Mouse (Mus musculus) heart, embryonic 10.5 days (tissue): Measurements from ENCODE around the gene Olfr1396. TPM values are rescaled to one million over a fixed set of nuclear protein-coding genes. Genes with fewer than 3 reads are reported as not detected.

Source experiments
- DNase-seq: peaks from one replicate; pipeline ENCODE4 v3.0.0-alpha.2; 2017; ENCODE audit warnings: low spot score
- H3K27ac ChIP-seq: fragments of 300-500 bp; sonication (generic); 2 replicates; pipeline ENCODE4 v1.5.1; 2016; ENCODE audit warnings: mild to moderate bottlenecking
- H3K27me3 ChIP-seq: fragments of 300-500 bp; sonication (generic); 2 replicates; pipeline ENCODE4 v1.6.1; 2016; ENCODE audit warnings: mild to moderate bottlenecking; ENCODE audit not compliant: poor library complexity, insufficient read depth, severe bottlenecking
- H3K36me3 ChIP-seq: fragments of 300-500 bp; sonication (generic); 2 replicates; pipeline ENCODE4 v1.6.1; 2016; ENCODE audit warnings: mild to moderate bottlenecking, moderate library complexity
- H3K4me1 ChIP-seq: fragments of 300-500 bp; sonication (generic); 2 replicates; pipeline ENCODE4 v1.6.1; 2016; ENCODE audit warnings: mild to moderate bottlenecking
- H3K4me3 ChIP-seq: fragments of 300-500 bp; sonication (generic); 2 replicates; pipeline ENCODE4 v1.5.1; 2016; ENCODE audit warnings: mild to moderate bottlenecking, moderate library complexity
- H3K9me3 ChIP-seq: fragments of 300-500 bp; sonication (generic); 2 replicates; pipeline ENCODE4 v1.6.1; 2016; ENCODE audit warnings: mild to moderate bottlenecking, moderate library complexity
- WGBS: fragments of 180-500 bp; shearing (Covaris S2); methylation state at CpG from one replicate; pipeline ENCODE4 v1.1.7; 2016; 5-methylcytosine and 5-hydroxymethylcytosine counted together
- polyA plus RNA-seq: library from polyadenylated mRNA; unstranded; fragments of >200 nt; fragmentation: Nextera tagmentation; extraction: Ambion mirVana; gene quantifications from 2 replicates; pipeline ENCODE4 v1.2.1, GENCODE M21; 2016

Gene Olfr1396
- polyA plus RNA-seq, 1 experiment from 2014 or later: not detected

GRCm38 (mm10) chr11:49103047-49103693, 11.5 kb downstream of the Olfr1396 start:
- Histone ChIP-seq H3K27me3 (no peaks in the 10 kb centered on the region), H3K4me3 (no peak overlapping the region), H3K9me3 (no peaks in the 10 kb centered on the region), H3K36me3 (no peaks in the 10 kb centered on the region), H3K27ac (no peak overlapping the region), H3K4me1 (0 out of 2 replicates have a peak, but pooled peaks cover 5% of the 10 kb centered on the region)
- DNase-seq: peak; percentile 86
- WGBS: 18% methylated on average over 8 of the region's 8 CpGs

GRCm38 (mm10) chr11:49101500-49101899, 13.2 kb downstream of the Olfr1396 start:
- Histone ChIP-seq H3K4me1 (0 out of 2 replicates have a peak, but pooled peaks cover 5% of the 10 kb centered on the region), H3K9me3 (no peaks in the 10 kb centered on the region), H3K27me3 (no peaks in the 10 kb centered on the region), H3K4me3 (no peak overlapping the region), H3K27ac (no peak overlapping the region), H3K36me3 (no peaks in the 10 kb centered on the region)
- no peak for DNase-seq
- WGBS: 33% methylated on average over 5 of the region's 5 CpGs

- no peak for DNase-seq
- Histone ChIP-seq H3K27ac (no peak overlapping the region), H3K4me1 (0 out of 2 replicates have a peak, but pooled peaks cover 5% of the 10 kb centered on the region), H3K27me3 (no peaks in the 10 kb centered on the region), H3K4me3 (no peak overlapping the region), H3K36me3 (no peaks in the 10 kb centered on the region), H3K9me3 (no peaks in the 10 kb centered on the region)
- whole genome bisulfite sequencing: 78% methylated on average over 3 of the region's 3 CpGs
Observed at GRCm38 (mm10) chr11:49100409-49100808, 14.3 kb downstream of the Olfr1396 start.

GRCm38 (mm10) chr11:49095367-49095766, 19.3 kb downstream of the Olfr1396 start:
- DNase-seq: peak; percentile 47
- Histone ChIP-seq H3K9me3 (no peaks in the 10 kb centered on the region), H3K27me3 (no peaks in the 10 kb centered on the region), H3K4me3 (no peak overlapping the region), H3K27ac (no peak overlapping the region), H3K4me1 (no peaks in the 10 kb centered on the region), H3K36me3 (no peaks in the 10 kb centered on the region)
- 80% methylated on average over 4 of the region's 4 CpGs for WGBS

GRCm38 (mm10) chr11:49093861-49094660, 20.6 kb downstream of the Olfr1396 start:
- no peaks in the 10 kb centered on the region for H3K9me3 ChIP-seq
- H3K4me3 ChIP-seq: no peak overlapping the region
- H3K27me3 ChIP-seq: no peaks in the 10 kb centered on the region
- H3K4me1 ChIP-seq: no peaks in the 10 kb centered on the region
- H3K36me3 ChIP-seq: no peaks in the 10 kb centered on the region
- 80% methylated on average over 6 of the region's 6 CpGs for WGBS
- no peak for DNase-seq
- H3K27ac ChIP-seq: no peak overlapping the region

- Histone ChIP-seq H3K27ac (no peak overlapping the region), H3K36me3 (no peaks in the 10 kb centered on the region), H3K4me3 (no peak overlapping the region), H3K9me3 (no peaks in the 10 kb centered on the region), H3K4me1 (peaks cover 8% of the 10 kb centered on the region), H3K27me3 (no peaks in the 10 kb centered on the region)
- no peak for DNase-seq
- WGBS: 77% methylated on average over 2 of the region's 2 CpGs
Observed at GRCm38 (mm10) chr11:49092786-49093185, 21.9 kb downstream of the Olfr1396 start.

- WGBS: 85% methylated on average over 1 of the region's 1 CpGs
- Histone ChIP-seq H3K36me3 (no peaks in the 10 kb centered on the region), H3K27ac (no peak overlapping the region), H3K4me3 (no peak overlapping the region), H3K4me1 (peaks cover 8% of the 10 kb centered on the region), H3K9me3 (no peaks in the 10 kb centered on the region), H3K27me3 (no peaks in the 10 kb centered on the region)
- no peak for DNase-seq
Observed at GRCm38 (mm10) chr11:49092053-49092586, 22.6 kb downstream of the Olfr1396 start.

GRCm38 (mm10) chr11:49091171-49091570, 23.5 kb downstream of the Olfr1396 start:
- no peaks in the 10 kb centered on the region for H3K27me3 ChIP-seq
- WGBS: 61% methylated on average over 4 of the region's 4 CpGs
- no peaks in the 10 kb centered on the region for H3K36me3 ChIP-seq
- no peak overlapping the region for H3K27ac ChIP-seq
- peaks cover 8% of the 10 kb centered on the region for H3K4me1 ChIP-seq
- DNase-seq: no peak
- H3K9me3 ChIP-seq: no peaks in the 10 kb centered on the region
- no peak overlapping the region for H3K4me3 ChIP-seq

- H3K27me3 ChIP-seq: no peaks in the 10 kb centered on the region
- H3K27ac ChIP-seq: no peak overlapping the region
- H3K4me1 ChIP-seq: peaks cover 8% of the 10 kb centered on the region
- no peak overlapping the region for H3K4me3 ChIP-seq
- no peaks in the 10 kb centered on the region for H3K9me3 ChIP-seq
- WGBS: 87% methylated on average over 5 of the region's 5 CpGs
- no peaks in the 10 kb centered on the region for H3K36me3 ChIP-seq
- DNase-seq: no peak
Observed at GRCm38 (mm10) chr11:49090551-49090950, 24.1 kb downstream of the Olfr1396 start.

- H3K36me3 ChIP-seq: no peaks in the 10 kb centered on the region
- no peaks in the 10 kb centered on the region for H3K27me3 ChIP-seq
- WGBS: 80% methylated on average over 3 of the region's 3 CpGs
- peaks cover 8% of the 10 kb centered on the region for H3K4me1 ChIP-seq
- H3K4me3 ChIP-seq: no peak overlapping the region
- H3K27ac ChIP-seq: no peak overlapping the region
- no peak for DNase-seq
- no peaks in the 10 kb centered on the region for H3K9me3 ChIP-seq
Observed at GRCm38 (mm10) chr11:49089735-49090507, 24.8 kb downstream of the Olfr1396 start.

- Histone ChIP-seq H3K27me3 (no peaks in the 10 kb centered on the region), H3K4me1 (peaks cover 8% of the 10 kb centered on the region), H3K27ac (no peak overlapping the region), H3K9me3 (no peaks in the 10 kb centered on the region), H3K36me3 (no peaks in the 10 kb centered on the region), H3K4me3 (no peak overlapping the region)
- 86% methylated on average over 5 of the region's 5 CpGs for WGBS
- no peak for DNase-seq
Observed at GRCm38 (mm10) chr11:49088990-49089652, 25.6 kb downstream of the Olfr1396 start.

- peak overlapping the region; percentile 42; the same call in 1 of the 2 replicates for H3K27ac ChIP-seq
- H3K27me3 ChIP-seq: no peaks in the 10 kb centered on the region
- peak overlapping the region; percentile 37 for H3K4me3 ChIP-seq
- peak; percentile 83 for DNase-seq
- no peaks in the 10 kb centered on the region for H3K36me3 ChIP-seq
- H3K9me3 ChIP-seq: no peaks in the 10 kb centered on the region
- WGBS: 32% methylated on average over 22 of the region's 22 CpGs
- peaks cover 8% of the 10 kb centered on the region for H3K4me1 ChIP-seq
Observed at GRCm38 (mm10) chr11:49087830-49088616, 26.7 kb downstream of the Olfr1396 start.
